In genomic region chr13:35087246-35088040, GRCm38 (mm10) we compare ENCODE assay signal across 8 mouse cellular contexts.
DNase-seq lines count a peak whose midpoint lies in the region; ATAC-seq and TF ChIP-seq lines count a peak whose summit lies in the region.

No protein-coding gene starts in this region.

- peak; percentile 16 to 23 for DNase-seq in lung, adult 18-20 months
- no peak for DNase-seq in lung, adult 2 months
- peak; percentile 22 to 26 for DNase-seq in left cerebral cortex, adult 18-20 months (ENCODE audit: low spot score in 2 of 2)
- no peak for DNase-seq in T-cell, adult 2 months (ENCODE audit: low spot score)
- no peak for DNase-seq in c-Kit-positive CD71-positive TER-119-positive erythroid progenitor cells, embryonic 14.5 days (ENCODE audit: low spot score)

- 68% methylated on average over 6 of the region's 6 CpGs for WGBS in lung, adult 2 months
- 76% methylated on average over 6 of the region's 6 CpGs for WGBS in intestine, postnatal 0 days

- no peak overlapping the region for H3K27ac ChIP-seq in intestine, postnatal 0 days (ENCODE audit: low read depth, low read length)

- H3K4me2 ChIP-seq in intestine, postnatal 0 days (replicated peaks; ENCODE audit: low read depth): no peak overlapping the region

- no peaks in the 10 kb centered on the region for H3K36me3 ChIP-seq in intestine, postnatal 0 days (ENCODE audit: control insufficient read depth, insufficient read depth)

- no peaks in the 10 kb centered on the region for H3K4me1 ChIP-seq in lung, adult 2 months (ENCODE audit: control insufficient read depth, insufficient read depth, low read length)
- no peaks in the 10 kb centered on the region for H3K4me1 ChIP-seq in intestine, postnatal 0 days (replicated peaks; ENCODE audit: control insufficient read depth, insufficient read depth, low read length)

- H3K9ac ChIP-seq in intestine, postnatal 0 days (ENCODE audit: low read depth, low read length): no peak overlapping the region

- peak; percentile 50; the same call in 1 of the 2 replicates for ATAC-seq in cerebellum, adult (ENCODE audit: insufficient number of reproducible peaks, low FRiP score, low TSS enrichment)
- ATAC-seq in granulocyte monocyte progenitor cell, adult 5-6 weeks (replicated peaks; ENCODE audit: poor library complexity, severe bottlenecking): 0 out of 2 replicates have a peak, but pooled peaks have one; percentile 12
- no peak for ATAC-seq in intestine, postnatal 0 days

- H3K4me3 ChIP-seq in lung, adult 2 months (replicated peaks; ENCODE audit: extremely low read depth, low read depth, low read length): no peak overlapping the region
- H3K4me3 ChIP-seq in intestine, postnatal 0 days (ENCODE audit: low read depth, low read length): no peak overlapping the region

- H3K27me3 ChIP-seq in intestine, postnatal 0 days (replicated peaks; ENCODE audit: control insufficient read depth, insufficient read depth, low read length): no peaks in the 10 kb centered on the region

- TF ChIP-seq POLR2A in lung, adult 2 months (IDR thresholded peaks at IDR 0.05; ENCODE audit: borderline replicate concordance, extremely low read depth, low read depth, low read length): no peak

- no peak for TF ChIP-seq CTCF in lung, adult 2 months (IDR thresholded peaks at IDR 0.05; ENCODE audit: insufficient read depth, low read length)
- no peak for TF ChIP-seq CTCF in intestine, postnatal 0 days (IDR thresholded peaks at IDR 0.05; ENCODE audit: low read depth)

- H3K9me3 ChIP-seq in intestine, postnatal 0 days (ENCODE audit: control insufficient read depth): no peaks in the 10 kb centered on the region

Comparison
In these comparisons a context has a peak if more than half of its experiments do, and no peak if none do; other contexts are left out.
1. DNase-seq: peak in lung, adult 18-20 months (2 of 2) and left cerebral cortex, adult 18-20 months (2 of 2); none in lung, adult 2 months (single experiment), T-cell, adult 2 months (single experiment) and c-Kit-positive CD71-positive TER-119-positive erythroid progenitor cells, embryonic 14.5 days (single experiment).